Mouse (Mus musculus) layer of hippocampus, postnatal 14 days (tissue): ENCODE measurements at regions not wholly inside any gene's neighbourhood (a gene's known extent, or its start where the extent isn't known, plus 50 kb on each side); places are given as distances from the start of the nearest gene placed in this dataset.
A peak's percentile ranks its signal among the peaks of the same experiment; 100 is the strongest.
"Not testable (repeated sequence)": the region's sequence is repeated elsewhere in the genome, so short reads cannot be mapped to it uniquely, and the experiment has no call there.

ENCODE experiments used
- DNase-seq, 2 experiments: peaks; one replicate each; pipeline ENCODE4 v3.0.0; 2021 to 2022; ENCODE audit warnings: low spot score in 2 of 2, mixed read lengths in 1 of 2

DNA sequence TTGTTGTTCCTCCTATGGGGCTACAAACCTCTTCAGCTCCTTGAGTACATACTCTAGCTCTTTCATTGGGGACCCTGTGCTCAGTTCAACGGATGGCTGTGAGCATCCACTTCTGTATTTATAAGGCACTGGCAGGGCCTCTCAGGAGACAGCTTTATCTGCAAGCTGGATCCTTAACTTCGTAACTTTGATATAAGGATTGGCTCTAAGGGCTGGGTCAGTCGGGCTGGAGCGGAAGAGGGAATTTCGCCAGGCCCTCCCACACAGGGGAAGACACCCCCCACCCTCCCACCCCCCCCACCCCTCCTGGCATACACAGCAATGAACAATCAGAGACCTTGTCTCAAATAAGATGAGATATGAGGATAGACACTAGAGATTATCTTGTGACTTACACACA, 304.3 kb upstream of the Chordc1 start:
- no peak for DNase-seq

GRCm38 (mm10) chr9:18002557-18002956, 289.4 kb upstream of the Chordc1 start:
- peak in 1 of 2 experiments; percentile 6 for DNase-seq

- DNase-seq = no peak
Observed at GRCm38 (mm10) chr9:18041346-18041745, 250.6 kb upstream of the Chordc1 start.

- DNase-seq = not testable (repeated sequence)
Observed at GRCm38 (mm10) chr9:18042636-18043035, 249.3 kb upstream of the Chordc1 start.

DNA sequence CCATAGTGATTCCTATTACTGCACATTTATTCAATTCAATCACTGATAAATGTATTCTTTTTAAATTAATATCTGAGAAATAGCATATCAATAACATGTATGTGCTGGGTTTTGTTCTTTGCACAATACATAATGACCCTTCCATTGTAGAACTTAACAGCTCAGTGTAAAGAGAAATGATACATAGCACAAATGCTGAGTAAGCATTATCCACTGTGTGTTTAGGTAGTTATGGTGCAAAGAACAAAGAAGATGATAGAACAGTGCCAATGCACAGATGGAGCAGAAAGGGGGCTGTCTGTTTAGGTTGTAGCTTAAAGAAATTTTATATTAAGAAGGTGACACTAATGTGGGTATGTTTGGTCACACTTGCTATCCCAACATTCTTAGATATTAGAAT, 215.0 kb upstream of the Chordc1 start:
- no peak for DNase-seq

- DNase-seq = not testable (repeated sequence)
Observed at GRCm38 (mm10) chr9:18078446-18078845, 213.5 kb upstream of the Chordc1 start.

DNA sequence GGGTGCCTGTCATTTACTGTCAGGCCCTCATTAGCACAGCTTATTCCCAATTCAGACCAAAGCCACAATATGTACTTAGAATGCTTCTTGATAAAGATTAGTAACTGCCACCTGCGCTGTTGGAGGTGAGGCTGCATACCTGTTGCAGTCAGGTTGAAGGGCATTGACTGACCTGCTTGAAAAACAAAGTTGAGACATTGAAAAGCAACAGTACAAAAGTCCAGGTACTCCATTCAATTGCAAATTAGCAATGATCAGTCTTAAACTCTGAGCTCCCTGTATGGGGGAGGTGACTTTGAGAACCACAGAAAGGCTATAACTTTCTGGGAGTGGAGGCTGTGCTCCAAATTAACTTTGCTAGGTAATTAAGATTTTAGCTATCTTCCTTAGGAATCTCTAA, 212.8 kb upstream of the Chordc1 start:
- not testable (repeated sequence) for DNase-seq
